Comparison of ENCODE assay signal across 19 mouse cellular contexts in the genomic region with DNA sequence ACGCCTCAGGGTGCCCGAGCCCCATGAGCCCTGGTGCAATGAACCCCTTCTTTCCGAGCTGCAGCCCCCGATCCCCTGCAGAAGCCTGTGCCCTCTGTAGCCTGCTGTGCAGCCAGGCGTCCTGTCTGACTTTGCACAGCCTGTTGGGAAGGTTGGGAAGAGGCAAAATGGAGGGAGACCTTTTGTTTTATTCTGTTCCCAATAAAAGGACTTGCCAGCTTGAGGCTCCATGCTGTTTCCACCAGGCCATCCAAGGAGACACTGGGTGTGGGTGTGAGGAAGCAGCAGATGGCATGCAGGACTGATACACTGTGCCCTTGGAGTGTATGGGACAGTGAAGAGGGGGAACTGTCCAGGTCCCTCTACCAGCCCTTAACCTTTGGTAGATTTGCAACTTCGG. TPM values are rescaled to one million over a fixed set of nuclear protein-coding genes. Genes with fewer than 3 reads are reported as not detected.
DNase-seq lines count a peak whose midpoint lies in the region; TF ChIP-seq lines count a peak whose summit lies in the region.
"Had no signal": no experiment of that assay in that cellular context is flagged by ENCODE, and none has a peak within 500 bp of the region (broad histone marks: within the 10 kb centered on the region; RNA-seq: fewer than 3 reads in every experiment).

No protein-coding gene starts in this region.

- H3K4me1 ChIP-seq in cerebellum, adult 2 months (ENCODE audit: control insufficient read depth, insufficient read depth, low read length) = peaks cover 38% of the 10 kb centered on the region
- H3K4me1 ChIP-seq: heart, embryonic 12.5 days had no signal

- no peaks in the 10 kb centered on the region for H3K27me3 ChIP-seq in cerebellum, adult 2 months (ENCODE audit: control insufficient read depth, insufficient read depth, low read length)

- peak; percentile 48 for DNase-seq in cerebellum, adult 11 months
- DNase-seq in cerebellum, adult 2 months = peak; percentile 72 to 84
- peak; percentile 42 to 47 for DNase-seq in cerebellum, postnatal 10 days
- no peak for DNase-seq in left cerebral cortex, adult 9 months (ENCODE audit: low spot score in 2 of 2)
- no peak for DNase-seq in layer of hippocampus, adult 8-10 months (ENCODE audit: low spot score in 2 of 2)
- DNase-seq in spleen, postnatal 10 days (ENCODE audit: low spot score in 2 of 2) = no peak
- DNase-seq: adrenal gland, adult 2 months; adrenal gland, postnatal 25 days; embryo, embryonic 11 days; gastrocnemius, adult 2 months; gastrocnemius, postnatal 25 days had no signal

- 12% methylated on average over 6 of the region's 6 CpGs for WGBS in cerebellum, adult 2 months

- H3K4me3 ChIP-seq in cerebellum, adult 2 months (replicated peaks; ENCODE audit: insufficient read depth, low read depth, low read length) = no peak overlapping the region
- H3K4me3 ChIP-seq: embryonic facial prominence, embryonic 15.5 days; erythroblast, embryonic 14.5 days; forebrain, embryonic 10.5 days; gastrocnemius, adult 2 months; heart, embryonic 12.5 days; hindbrain, embryonic 10.5 days had no signal

- TF ChIP-seq POLR2A in cerebellum, adult 2 months (IDR thresholded peaks at IDR 0.05; ENCODE audit: borderline replicate concordance, insufficient read depth, low read length) = peak; percentile 15; the same call in 1 of the 2 replicates

- no peak for TF ChIP-seq CTCF in cerebellum, adult 2 months (IDR thresholded peaks at IDR 0.05; ENCODE audit: borderline replicate concordance, insufficient read depth, low read depth, low read length)

- peak overlapping the region; percentile 64 for H3K27ac ChIP-seq in cerebellum, adult 2 months (ENCODE audit: insufficient read depth, low read length)
- H3K27ac ChIP-seq: embryonic facial prominence, embryonic 15.5 days; forebrain, embryonic 10.5 days; gastrocnemius, adult 2 months; hindbrain, embryonic 10.5 days; hindbrain, embryonic 14.5 days had no signal

RNA-seq across cellular contexts. Expression of gene Golga7b, which starts 22.7 kb away (rescaled TPM):
- 90.4 and 98.9 TPM in 2 replicates for polyA plus RNA-seq in cerebellum, adult 2 months (2012; rRNA removed)
- 10 to 100 TPM; 58.0 to 67.6 (median 63.1) TPM for total RNA-seq in layer of hippocampus, adult 8-10 months (2022)
- total RNA-seq: common myeloid progenitor, adult 5-6 weeks; granulocyte monocyte progenitor cell, adult 5-6 weeks had no signal
- polyA plus RNA-seq: erythroblast, embryonic 14.5 days had no signal

Comparison
In these comparisons a context has a peak if more than half of its experiments do, and no peak if none do; other contexts are left out.
1. DNase-seq: peak in cerebellum, adult 11 months (single experiment), cerebellum, adult 2 months (2 of 2) and cerebellum, postnatal 10 days (2 of 2); none in left cerebral cortex, adult 9 months (0 of 2), layer of hippocampus, adult 8-10 months (0 of 2) and spleen, postnatal 10 days (0 of 2).